ENCODE assay signal across 17 mouse cellular contexts in the genomic region with DNA sequence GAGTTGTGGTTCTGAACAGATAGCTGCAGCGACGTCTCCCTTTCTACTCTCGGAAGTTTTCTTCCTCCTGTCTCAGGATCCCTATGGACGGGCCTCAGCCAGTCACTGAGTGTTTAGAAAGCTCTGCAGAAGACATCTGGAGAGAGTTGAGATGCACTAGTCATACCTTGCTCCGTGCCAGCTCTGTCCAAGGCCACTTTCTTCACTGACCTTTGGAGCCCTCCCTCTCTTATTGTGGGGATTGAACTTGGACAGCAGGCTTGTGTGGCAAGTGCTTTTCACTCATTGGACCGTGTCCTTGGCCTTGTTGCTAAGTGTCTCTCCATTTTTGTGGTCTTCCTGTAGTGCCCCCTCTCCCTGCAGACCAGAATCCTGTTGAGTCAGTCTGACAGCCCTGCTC. TPM values are rescaled to one million over a fixed set of nuclear protein-coding genes. Genes with fewer than 3 reads are reported as not detected.
DNase-seq lines count a peak whose midpoint lies in the region; ATAC-seq and TF ChIP-seq lines count a peak whose summit lies in the region.
"Had no signal": no experiment of that assay in that cellular context is flagged by ENCODE, and none has a peak within 500 bp of the region (broad histone marks: within the 10 kb centered on the region; RNA-seq: fewer than 3 reads in every experiment).

No protein-coding gene starts in this region.

- WGBS in intestine, embryonic 16.5 days = 77% methylated on average over 6 of the region's 6 CpGs
- 79% methylated on average over 6 of the region's 6 CpGs for WGBS in intestine, embryonic 15.5 days
- 54% methylated on average over 6 of the region's 6 CpGs for WGBS in lung, embryonic 16.5 days
- 47% methylated on average over 6 of the region's 6 CpGs for WGBS in small intestine, adult 2 months
- WGBS in midbrain, embryonic 14.5 days = 90% methylated on average over 6 of the region's 6 CpGs

- H3K27me3 ChIP-seq in intestine, embryonic 16.5 days (replicated peaks; ENCODE audit: control insufficient read depth, insufficient read depth, low read length) = 0 out of 2 replicates have a peak, but pooled peaks cover 3% of the 10 kb centered on the region
- H3K27me3 ChIP-seq in intestine, embryonic 15.5 days (replicated peaks) = no peaks in the 10 kb centered on the region
- peaks cover 2% of the 10 kb centered on the region; the same call in 1 of the 2 replicates for H3K27me3 ChIP-seq in lung, embryonic 16.5 days (ENCODE audit: control insufficient read depth, insufficient read depth, low read depth, low read length)
- H3K27me3 ChIP-seq in small intestine, adult 2 months (ENCODE audit: control insufficient read depth, insufficient read depth, low read length) = no peaks in the 10 kb centered on the region
- no peaks in the 10 kb centered on the region for H3K27me3 ChIP-seq in midbrain, embryonic 14.5 days (ENCODE audit: control insufficient read depth, insufficient read depth, low read length)

- 0 out of 2 replicates have a peak, but pooled peaks have one; percentile 12 for ATAC-seq in intestine, embryonic 16.5 days
- ATAC-seq in intestine, embryonic 15.5 days = no peak
- ATAC-seq in lung, embryonic 16.5 days (ENCODE audit: low read depth) = no peak
- ATAC-seq in midbrain, embryonic 14.5 days (ENCODE audit: low FRiP score, low TSS enrichment) = no peak

- no peaks in the 10 kb centered on the region for H3K36me3 ChIP-seq in intestine, embryonic 16.5 days (ENCODE audit: control insufficient read depth, insufficient read depth, low read length)
- H3K36me3 ChIP-seq in intestine, embryonic 15.5 days = no peaks in the 10 kb centered on the region
- H3K36me3 ChIP-seq in lung, embryonic 16.5 days (ENCODE audit: control insufficient read depth, insufficient read depth, low read length) = no peaks in the 10 kb centered on the region; the same call in 1 of the 2 replicates
- H3K36me3 ChIP-seq in small intestine, adult 2 months (ENCODE audit: control insufficient read depth, insufficient read depth, low read length) = peaks cover 3% of the 10 kb centered on the region; the same call in 1 of the 2 replicates
- H3K36me3 ChIP-seq in midbrain, embryonic 14.5 days (ENCODE audit: control insufficient read depth, insufficient read depth, low read length) = no peaks in the 10 kb centered on the region
- H3K36me3 ChIP-seq: limb, embryonic 15.5 days had no signal

- TF ChIP-seq CTCF in bone marrow macrophage, adult 2 months (IDR thresholded peaks at IDR 0.05; ENCODE audit: low read depth, low read length) = no peak
- TF ChIP-seq CTCF in small intestine, adult 2 months (IDR thresholded peaks at IDR 0.05; ENCODE audit: extremely low read depth, insufficient read length, insufficient replicate concordance, low read depth, low read length) = no peak

- H3K9ac ChIP-seq in intestine, embryonic 16.5 days (ENCODE audit: low read depth, low read length) = no peak overlapping the region
- H3K9ac ChIP-seq in intestine, embryonic 15.5 days = no peak overlapping the region
- H3K9ac ChIP-seq in lung, embryonic 16.5 days (ENCODE audit: low read length) = no peak overlapping the region
- no peak overlapping the region for H3K9ac ChIP-seq in midbrain, embryonic 14.5 days (replicated peaks; ENCODE audit: low read length)
- H3K9ac ChIP-seq: hindbrain, embryonic 14.5 days; limb, embryonic 15.5 days had no signal

- no peaks in the 10 kb centered on the region for H3K9me3 ChIP-seq in intestine, embryonic 16.5 days (ENCODE audit: control insufficient read depth, low read length)
- H3K9me3 ChIP-seq in intestine, embryonic 15.5 days = no peaks in the 10 kb centered on the region
- no peaks in the 10 kb centered on the region for H3K9me3 ChIP-seq in lung, embryonic 16.5 days (ENCODE audit: control insufficient read depth, low read length)
- H3K9me3 ChIP-seq in midbrain, embryonic 14.5 days (ENCODE audit: control insufficient read depth, low read length) = no peaks in the 10 kb centered on the region
- H3K9me3 ChIP-seq: limb, embryonic 15.5 days had no signal

- H3K27ac ChIP-seq in intestine, embryonic 16.5 days (ENCODE audit: low read length) = no peak overlapping the region
- H3K27ac ChIP-seq in intestine, embryonic 15.5 days = no peak overlapping the region
- peak overlapping the region; percentile 32 for H3K27ac ChIP-seq in lung, embryonic 16.5 days (ENCODE audit: low read length)
- H3K27ac ChIP-seq in bone marrow macrophage, adult 2 months (ENCODE audit: insufficient read depth, low read depth, low read length) = peak overlapping the region; percentile 55
- H3K27ac ChIP-seq in small intestine, adult 2 months (ENCODE audit: insufficient read depth, low read depth, low read length) = peak overlapping the region; percentile 78
- H3K27ac ChIP-seq in midbrain, embryonic 14.5 days (replicated peaks; ENCODE audit: low read depth, low read length) = no peak overlapping the region
- H3K27ac ChIP-seq: hindbrain, embryonic 14.5 days; limb, embryonic 15.5 days had no signal

- H3K4me3 ChIP-seq in intestine, embryonic 16.5 days (ENCODE audit: low read length) = no peak overlapping the region
- no peak overlapping the region for H3K4me3 ChIP-seq in intestine, embryonic 15.5 days (replicated peaks)
- H3K4me3 ChIP-seq in lung, embryonic 16.5 days (ENCODE audit: low read length) = no peak overlapping the region
- peak overlapping the region; percentile 23; the same call in 1 of the 2 replicates for H3K4me3 ChIP-seq in bone marrow macrophage, adult 2 months (ENCODE audit: insufficient read depth, low read length)
- H3K4me3 ChIP-seq in small intestine, adult 2 months (ENCODE audit: low read depth, low read length) = no peak overlapping the region
- no peak overlapping the region for H3K4me3 ChIP-seq in midbrain, embryonic 14.5 days (replicated peaks; ENCODE audit: low read depth, low read length)
- H3K4me3 ChIP-seq: erythroblast, embryonic 14.5 days; limb, embryonic 15.5 days had no signal

- DNase-seq in lung, postnatal 4 days = no peak
- no peak for DNase-seq in midbrain, embryonic 14.5 days
- DNase-seq in cerebellum, adult 18-20 months = no peak
- DNase-seq: cerebellum, postnatal 10 days; gastrocnemius, postnatal 36 days; heart, postnatal 10 days; retina, postnatal 1 day; spleen, adult 18-20 months; thymus, postnatal 4 days had no signal

- no peak overlapping the region for H3K4me2 ChIP-seq in intestine, embryonic 16.5 days (ENCODE audit: low read depth, low read length)
- no peak overlapping the region for H3K4me2 ChIP-seq in intestine, embryonic 15.5 days (replicated peaks)
- 0 out of 2 replicates have a peak overlapping the region, but pooled peaks have one; percentile 7 for H3K4me2 ChIP-seq in lung, embryonic 16.5 days (ENCODE audit: low read depth, low read length)
- no peak overlapping the region for H3K4me2 ChIP-seq in midbrain, embryonic 14.5 days (ENCODE audit: low read length)
- H3K4me2 ChIP-seq: hindbrain, embryonic 14.5 days; limb, embryonic 15.5 days had no signal

- no peak for TF ChIP-seq POLR2A in bone marrow macrophage, adult 2 months (IDR thresholded peaks at IDR 0.05; ENCODE audit: borderline replicate concordance, low read depth, low read length)
- TF ChIP-seq POLR2A in small intestine, adult 2 months (IDR thresholded peaks at IDR 0.05; ENCODE audit: low read depth, low read length) = no peak

- peaks cover 3% of the 10 kb centered on the region; the same call in 1 of the 2 replicates for H3K4me1 ChIP-seq in intestine, embryonic 16.5 days (ENCODE audit: control insufficient read depth, insufficient read depth, low read length)
- H3K4me1 ChIP-seq in intestine, embryonic 15.5 days (replicated peaks) = no peaks in the 10 kb centered on the region
- H3K4me1 ChIP-seq in lung, embryonic 16.5 days (replicated peaks; ENCODE audit: control insufficient read depth, insufficient read depth, low read length) = peaks cover 16% of the 10 kb centered on the region
- peaks cover 67% of the 10 kb centered on the region for H3K4me1 ChIP-seq in bone marrow macrophage, adult 2 months (ENCODE audit: control insufficient read depth, insufficient read depth, low read length)
- peaks cover 26% of the 10 kb centered on the region for H3K4me1 ChIP-seq in small intestine, adult 2 months (ENCODE audit: control insufficient read depth, insufficient read depth, insufficient read length, low read length)
- H3K4me1 ChIP-seq in midbrain, embryonic 14.5 days (ENCODE audit: control insufficient read depth, insufficient read depth, low read length) = 0 out of 2 replicates have a peak, but pooled peaks cover 1% of the 10 kb centered on the region
- H3K4me1 ChIP-seq: limb, embryonic 15.5 days had no signal

RNA-seq across cellular contexts. Expression of a gene that starts 6.3 kb away (rescaled TPM):
- 5.3 and 10.5 TPM in 2 replicates for polyA plus RNA-seq in intestine, embryonic 16.5 days (2015; fragmentation: Nextera tagmentation; extraction: Ambion mirVana)
- 21.9 and 26.6 TPM in 2 replicates for polyA plus RNA-seq in intestine, embryonic 15.5 days (2015; fragmentation: Nextera tagmentation; extraction: Ambion mirVana)
- polyA plus RNA-seq in lung, embryonic 16.5 days (2015; fragmentation: Nextera tagmentation; extraction: Ambion mirVana) = 23.8 and 45.6 TPM in 2 replicates
- polyA plus RNA-seq in bone marrow macrophage, adult 2 months (2012; ENCODE audit: insufficient read depth, insufficient read length, missing spikeins) = 92.7 and 99.2 TPM in 2 replicates
- 29.4 and 80.0 TPM in 2 replicates for polyA plus RNA-seq in small intestine, adult 2 months (2012; rRNA removed)
- 11.9 and 14.9 TPM in 2 replicates for polyA plus RNA-seq in midbrain, embryonic 14.5 days (2014; fragmentation: Nextera tagmentation; extraction: Ambion mirVana)

RNA-seq across cellular contexts. Expression of a gene that starts 54.8 kb away (rescaled TPM):
- 29.5 and 29.6 TPM in 2 replicates for polyA plus RNA-seq in intestine, embryonic 16.5 days (2015; fragmentation: Nextera tagmentation; extraction: Ambion mirVana)
- polyA plus RNA-seq in intestine, embryonic 15.5 days (2015; fragmentation: Nextera tagmentation; extraction: Ambion mirVana) = 32.2 and 32.9 TPM in 2 replicates
- 44.9 and 48.9 TPM in 2 replicates for polyA plus RNA-seq in lung, embryonic 16.5 days (2015; fragmentation: Nextera tagmentation; extraction: Ambion mirVana)
- 27.3 and 30.5 TPM in 2 replicates for polyA plus RNA-seq in bone marrow macrophage, adult 2 months (2012; ENCODE audit: insufficient read depth, insufficient read length, missing spikeins)
- polyA plus RNA-seq in small intestine, adult 2 months (2012; rRNA removed) = 1.5 and 3.2 TPM in 2 replicates
- polyA plus RNA-seq in midbrain, embryonic 14.5 days (2014; fragmentation: Nextera tagmentation; extraction: Ambion mirVana) = 48.8 and 72.8 TPM in 2 replicates

Comparison
In these comparisons a context has a peak if more than half of its experiments do, and no peak if none do; other contexts are left out.
1. H3K27ac ChIP-seq: peak in lung, embryonic 16.5 days (single experiment), bone marrow macrophage, adult 2 months (single experiment) and small intestine, adult 2 months (single experiment); none in intestine, embryonic 16.5 days (single experiment), intestine, embryonic 15.5 days (single experiment) and midbrain, embryonic 14.5 days (single experiment).